Mouse (Mus musculus) lung, postnatal 25 days (tissue): ENCODE measurements around the gene Nipal3.

ENCODE experiments used
- DNase-seq: peaks from one replicate; pipeline ENCODE4 v3.0.0; 2022; ENCODE audit warnings: low spot score

The Nipal3 gene

DNA sequence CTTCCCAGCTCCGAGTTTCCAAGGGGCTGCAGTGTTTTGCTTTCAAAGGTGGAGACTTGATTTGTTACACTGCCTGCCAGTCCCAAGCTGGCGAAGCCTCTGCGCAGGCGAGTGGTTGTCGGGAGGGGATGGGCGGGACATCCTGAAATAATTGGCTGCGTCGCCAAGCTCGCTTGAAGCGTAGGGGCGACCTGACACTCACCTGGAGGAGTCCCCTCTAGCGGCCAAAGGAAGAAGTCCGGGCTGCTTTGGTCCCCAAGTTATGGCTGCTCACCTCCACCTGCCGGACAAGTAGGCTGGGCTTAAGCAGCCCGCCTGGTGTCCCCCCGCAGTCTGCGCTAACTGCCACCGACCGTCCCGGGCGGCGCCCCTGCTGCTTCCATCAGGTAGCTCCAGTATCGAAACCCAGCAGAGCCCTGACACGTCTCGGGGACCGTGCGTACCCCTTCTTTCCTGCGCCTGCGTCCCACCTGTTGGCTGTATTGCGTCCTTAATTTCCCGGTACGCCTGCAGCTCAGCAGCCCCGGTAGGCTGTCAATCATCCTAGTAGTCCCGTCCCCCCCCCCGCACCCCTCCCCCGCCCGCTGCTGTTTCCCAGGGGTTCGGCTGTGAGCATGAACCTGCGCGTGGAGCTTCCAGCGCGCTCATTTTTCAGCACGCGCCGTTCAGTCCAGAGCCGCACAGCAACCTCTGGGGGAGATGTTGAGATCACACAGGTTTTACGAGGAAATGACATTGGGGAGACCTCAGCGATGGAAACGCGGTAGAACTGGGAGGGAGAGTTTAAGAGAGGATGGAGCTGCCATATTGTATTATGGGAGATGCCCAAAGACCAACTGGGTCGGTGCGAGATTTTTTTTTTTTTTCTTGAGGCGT lies at the start of gene Nipal3, which contains the start of gene Stpg1:
TSS of gene Nipal3 (minus strand) at position 518 of the 876 bp plus-strand sequence.
TSS of gene Stpg1 (plus strand) at position 270 of the 876 bp plus-strand sequence.
- DNase-seq, result peak; percentile 96

DNA sequence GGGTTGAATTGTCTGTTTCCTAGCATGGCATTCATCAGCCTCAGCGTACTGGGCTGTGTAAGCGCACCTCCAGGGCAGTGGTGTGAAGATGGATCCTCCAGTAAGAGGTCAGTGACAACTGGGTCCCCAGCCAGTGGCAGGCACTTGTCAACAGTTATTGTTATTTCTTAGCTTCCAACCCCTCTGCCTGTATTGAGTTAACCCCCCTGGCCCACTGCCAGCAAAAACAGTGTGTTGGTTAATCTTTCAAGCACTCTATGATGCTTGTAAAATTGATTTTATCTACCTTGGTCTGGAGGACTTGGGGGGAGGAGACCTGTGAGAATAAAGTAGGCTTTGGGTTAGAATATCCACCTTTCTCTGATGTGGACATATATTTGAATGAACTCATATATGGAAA lies 49.4 kb upstream of the Nipal3 start:
- no peak for DNase-seq

DNA sequence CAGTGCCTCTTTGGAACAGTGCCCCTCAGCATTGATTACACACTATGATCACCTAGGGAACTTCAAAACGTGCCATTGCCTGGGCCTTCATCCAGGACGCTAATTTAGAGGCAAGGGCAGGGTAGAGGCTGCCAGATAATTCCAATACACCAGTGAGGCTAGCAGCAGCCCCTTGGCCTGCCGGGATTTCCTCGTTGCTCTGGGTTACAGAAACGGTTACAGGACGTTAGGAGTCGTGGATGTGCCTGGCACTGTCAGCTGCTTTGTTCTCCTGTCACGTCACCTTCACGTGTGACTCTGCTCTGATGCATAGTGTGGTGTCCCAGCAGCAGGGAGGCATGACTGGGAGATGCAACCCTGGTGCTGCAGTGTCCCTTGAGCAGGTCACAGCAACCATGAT lies 45.2 kb upstream of the Nipal3 start:
- DNase-seq, result no peak

DNA sequence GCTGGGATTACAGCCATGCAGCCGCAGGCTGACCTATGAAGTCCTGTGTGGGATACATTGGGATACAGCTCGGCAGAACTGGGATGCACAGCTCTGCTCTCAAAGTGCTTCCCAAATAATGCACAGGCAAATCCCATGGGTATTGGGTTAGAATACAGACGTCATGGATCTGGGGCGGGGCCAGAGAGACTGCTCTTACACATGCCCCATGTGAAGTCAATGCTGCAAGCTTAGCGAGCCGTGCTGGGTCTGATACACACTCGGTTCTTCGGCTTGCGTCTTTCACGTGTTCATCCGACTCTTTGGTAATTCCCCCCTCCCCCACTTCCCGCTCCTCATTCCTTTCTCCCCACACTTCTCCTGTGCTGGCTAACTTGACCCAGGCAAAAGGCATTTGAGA lies 44.2 kb upstream of the Nipal3 start:
- DNase-seq, result no peak

DNA sequence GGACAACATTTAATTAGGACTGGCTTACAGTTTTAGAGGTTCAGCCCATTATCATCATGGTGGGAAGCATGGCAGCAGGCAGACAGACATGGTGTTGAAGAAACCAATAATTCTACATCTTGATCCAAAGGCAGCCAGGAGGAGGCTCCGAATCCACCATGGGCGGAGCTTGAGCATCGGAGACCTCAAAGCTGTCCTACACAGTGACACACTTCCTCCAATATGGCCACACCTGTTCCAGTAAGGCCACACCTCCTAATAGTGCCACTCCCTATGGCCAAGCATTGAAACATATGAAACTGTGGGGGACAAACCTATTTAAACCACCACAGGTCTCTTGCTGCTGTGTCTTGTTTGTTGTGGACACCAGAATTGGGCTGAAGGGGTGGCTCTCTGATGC lies 40.2 kb upstream of the Nipal3 start:
- no peak for DNase-seq

DNA sequence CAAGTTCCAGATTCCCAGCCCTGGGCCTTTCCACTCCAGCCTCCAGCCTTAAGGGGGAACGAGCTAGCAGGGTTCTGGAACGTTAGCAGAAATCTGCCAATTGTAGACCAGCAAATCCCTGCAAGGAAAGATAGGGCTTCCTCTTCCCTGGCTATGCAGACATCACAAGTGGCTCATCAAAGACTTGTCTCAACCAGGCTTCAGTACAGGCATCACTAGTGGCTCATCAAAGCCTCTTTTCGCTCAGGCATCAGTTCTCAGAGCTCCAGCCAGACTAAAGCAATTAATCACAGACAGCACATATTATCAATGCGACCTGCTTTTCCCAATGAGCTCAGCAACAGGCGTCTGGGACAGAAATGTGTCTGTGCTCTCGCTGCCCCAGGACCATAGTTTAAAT lies 38.2 kb upstream of the Nipal3 start:
- no peak for DNase-seq

DNA sequence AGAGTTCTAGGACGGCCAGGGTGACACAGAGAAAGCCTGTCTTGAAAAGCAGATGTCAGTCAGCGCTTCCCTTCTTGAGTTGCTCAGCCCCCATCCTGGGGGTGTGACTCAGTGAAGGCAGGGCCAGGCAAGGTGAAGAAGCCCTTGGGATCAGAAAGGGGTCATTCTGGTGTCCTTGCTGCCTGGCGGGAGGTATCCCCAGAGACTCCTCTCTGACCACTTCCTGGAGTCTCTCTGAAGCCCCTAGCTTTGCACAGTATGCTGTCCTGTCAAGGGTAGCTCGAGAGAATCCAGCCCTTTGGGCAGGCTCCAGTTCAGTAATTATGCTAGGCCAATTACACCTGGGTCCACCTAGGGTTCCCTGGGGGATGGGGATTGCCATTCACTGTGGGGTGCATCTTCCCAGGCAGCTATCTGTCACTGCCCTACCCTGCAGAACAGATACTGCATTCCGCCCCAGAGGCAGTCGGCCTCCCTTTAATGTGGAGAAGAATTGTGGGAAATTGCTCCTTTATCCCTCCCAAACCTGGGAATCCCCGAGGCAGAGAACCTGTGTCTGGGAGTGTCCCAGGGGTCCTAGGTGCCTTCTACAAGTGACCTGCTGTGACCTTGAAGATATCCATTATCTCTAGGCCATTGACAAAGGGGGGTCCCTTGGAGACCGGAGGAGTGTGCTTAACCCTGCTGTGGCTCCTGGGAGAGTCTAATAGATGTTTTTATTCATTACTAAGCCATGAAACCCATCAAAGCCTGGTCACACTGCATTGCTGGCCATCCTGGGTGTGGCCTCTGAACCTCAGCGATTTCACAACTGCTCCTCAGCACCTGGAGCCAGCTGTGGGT lies 37.2 kb upstream of the Nipal3 start:
- no peak for DNase-seq

DNA sequence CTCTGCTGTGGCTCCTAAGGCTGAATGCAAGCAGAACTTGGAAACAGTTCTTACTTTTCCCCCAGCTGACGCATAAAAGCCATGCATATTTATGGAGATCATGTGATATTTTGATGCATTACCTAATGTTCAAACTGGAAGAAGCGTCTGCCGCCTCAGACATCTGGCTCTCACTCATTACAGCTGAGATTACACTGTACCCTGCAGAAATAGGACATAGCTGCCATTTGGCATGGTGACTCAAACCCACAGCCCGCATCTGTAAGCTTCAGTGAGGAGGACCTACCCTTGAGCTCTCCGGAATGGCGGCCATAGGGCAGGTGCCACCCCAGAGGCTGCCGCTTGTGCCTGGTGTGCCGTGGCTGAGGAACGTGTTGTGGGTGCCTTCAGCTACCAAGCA lies 36.4 kb upstream of the Nipal3 start:
- no peak for DNase-seq

DNA sequence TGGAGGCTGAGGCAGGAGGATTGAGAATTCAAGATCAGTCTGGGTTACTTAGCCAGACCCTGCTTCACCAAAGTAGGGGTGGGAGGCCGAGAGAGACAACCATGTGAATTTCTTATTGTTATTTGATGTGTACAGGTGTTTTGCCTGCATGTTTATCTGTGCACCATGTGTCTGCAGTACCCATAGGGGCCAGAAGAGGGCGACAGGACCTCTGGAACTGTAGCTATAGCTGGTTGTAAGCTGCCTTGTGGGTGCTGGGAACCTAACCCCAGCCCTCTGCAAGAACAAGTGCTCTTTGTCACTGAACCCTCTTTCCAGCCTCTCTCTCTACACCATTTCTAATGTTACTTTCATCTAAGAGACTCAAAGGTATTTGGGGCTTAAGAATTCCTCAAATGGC lies 35.4 kb upstream of the Nipal3 start:
- DNase-seq, result no peak

DNA sequence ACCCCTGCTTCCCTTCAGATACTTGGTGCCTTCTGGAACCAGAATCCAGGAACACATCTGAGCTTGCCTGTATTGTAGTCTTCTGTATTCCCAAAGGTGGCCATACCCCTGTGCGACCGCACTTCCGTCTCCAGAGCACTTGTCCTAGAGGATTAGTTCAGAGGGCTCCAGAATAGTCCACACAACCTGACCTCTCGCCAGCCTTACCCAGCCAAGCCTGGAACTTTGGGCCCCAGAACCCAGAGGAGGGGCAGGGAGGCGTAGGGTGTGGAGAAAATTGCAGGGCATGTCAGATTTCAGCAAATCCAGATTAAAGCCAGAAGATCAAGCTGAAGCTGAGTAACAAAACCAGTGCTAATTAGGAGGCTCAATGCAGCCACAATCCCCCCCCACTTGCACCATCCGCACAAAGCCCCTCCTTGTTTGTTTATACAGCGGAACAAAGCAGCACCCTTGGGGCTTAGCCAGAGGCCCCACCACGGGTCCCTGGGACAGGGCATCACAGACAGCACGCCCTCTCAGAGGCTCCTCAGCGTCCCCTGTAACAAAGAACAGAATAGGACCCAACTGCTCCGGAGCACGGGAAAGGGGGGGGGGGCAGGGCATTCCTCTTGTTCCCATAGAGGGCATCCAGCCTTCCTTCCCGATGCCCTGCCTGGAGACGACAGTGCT lies 31.3 kb upstream of the Nipal3 start:
- no peak for DNase-seq

DNA sequence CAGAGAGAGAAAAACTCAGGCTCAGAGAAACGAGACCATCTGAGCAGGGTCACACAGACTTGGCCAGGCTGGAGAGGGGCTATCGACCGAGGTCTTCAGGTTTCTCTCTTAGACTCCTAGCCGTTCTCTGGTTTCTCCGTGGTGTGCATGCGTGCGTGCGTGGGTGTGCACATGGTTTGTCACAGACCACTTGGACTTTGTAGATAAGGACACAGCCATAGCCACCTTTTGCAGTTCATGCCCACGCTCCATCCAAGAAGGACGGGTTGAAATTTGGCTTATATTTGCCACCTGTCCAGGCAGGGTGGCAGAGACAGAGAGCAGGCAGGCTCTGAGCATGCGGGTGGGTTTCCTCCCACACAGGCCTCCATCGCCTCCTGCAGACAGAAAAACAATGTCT lies 30.2 kb upstream of the Nipal3 start:
- DNase-seq, result no peak

DNA sequence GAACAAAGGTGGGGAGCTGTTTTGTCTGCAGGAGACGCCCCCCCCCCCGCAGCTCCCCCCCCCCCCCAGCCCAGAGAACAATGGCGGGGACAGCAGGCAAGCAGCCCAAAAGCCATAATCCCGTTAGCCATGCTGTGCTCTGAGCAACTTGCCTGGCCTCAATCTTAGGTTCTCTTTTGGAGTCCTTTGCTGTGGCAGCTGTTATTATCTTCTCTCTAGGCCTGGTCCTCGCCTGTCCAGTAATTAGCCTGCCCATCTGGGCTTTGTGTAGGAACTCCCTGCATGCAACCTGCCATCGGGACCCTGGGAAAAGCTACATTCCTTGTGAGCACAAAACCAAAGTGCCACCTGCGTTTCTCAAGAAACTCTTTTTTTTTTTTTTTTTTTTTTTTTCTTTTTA lies 29.1 kb upstream of the Nipal3 start:
- DNase-seq, result no peak

DNA sequence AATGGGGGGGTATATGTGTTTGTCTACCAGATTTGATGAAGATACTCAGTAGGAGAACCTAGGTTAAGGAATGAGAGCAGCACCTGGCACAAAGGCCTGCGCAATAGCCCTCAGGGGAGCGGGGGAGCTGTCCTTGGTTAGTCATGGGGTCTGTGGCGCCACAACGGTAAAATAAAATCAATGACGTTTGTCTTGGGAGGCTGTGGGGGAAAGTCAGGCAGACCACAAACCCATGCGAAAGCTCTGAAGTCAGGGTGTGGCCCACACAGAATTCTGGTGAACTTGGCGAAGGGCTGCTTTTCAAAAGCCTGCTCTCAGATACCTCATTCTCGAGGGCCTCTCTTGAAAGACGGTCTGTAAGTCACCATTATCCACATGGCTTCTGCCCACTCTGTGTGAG lies 25.6 kb upstream of the Nipal3 start:
- no peak for DNase-seq

DNA sequence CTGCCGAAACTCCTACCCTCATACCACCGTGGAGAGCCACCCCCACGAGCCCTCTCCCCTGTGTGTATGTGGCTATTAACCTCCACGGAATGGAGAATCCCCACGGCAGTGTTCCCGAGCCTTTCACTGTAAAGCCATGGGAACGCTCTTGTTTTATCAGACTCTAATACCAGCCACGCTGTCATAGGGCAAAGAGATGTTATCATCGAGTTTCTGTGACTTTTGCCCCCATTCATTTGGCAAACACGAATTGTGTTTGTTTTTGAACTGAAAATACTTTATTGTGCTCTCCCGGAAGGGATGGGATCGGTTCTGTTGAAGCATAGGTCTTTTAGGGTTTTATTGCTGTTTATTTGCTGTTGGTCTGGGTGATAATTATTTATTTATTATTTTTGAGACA lies 23.3 kb upstream of the Nipal3 start:
- no peak for DNase-seq

DNA sequence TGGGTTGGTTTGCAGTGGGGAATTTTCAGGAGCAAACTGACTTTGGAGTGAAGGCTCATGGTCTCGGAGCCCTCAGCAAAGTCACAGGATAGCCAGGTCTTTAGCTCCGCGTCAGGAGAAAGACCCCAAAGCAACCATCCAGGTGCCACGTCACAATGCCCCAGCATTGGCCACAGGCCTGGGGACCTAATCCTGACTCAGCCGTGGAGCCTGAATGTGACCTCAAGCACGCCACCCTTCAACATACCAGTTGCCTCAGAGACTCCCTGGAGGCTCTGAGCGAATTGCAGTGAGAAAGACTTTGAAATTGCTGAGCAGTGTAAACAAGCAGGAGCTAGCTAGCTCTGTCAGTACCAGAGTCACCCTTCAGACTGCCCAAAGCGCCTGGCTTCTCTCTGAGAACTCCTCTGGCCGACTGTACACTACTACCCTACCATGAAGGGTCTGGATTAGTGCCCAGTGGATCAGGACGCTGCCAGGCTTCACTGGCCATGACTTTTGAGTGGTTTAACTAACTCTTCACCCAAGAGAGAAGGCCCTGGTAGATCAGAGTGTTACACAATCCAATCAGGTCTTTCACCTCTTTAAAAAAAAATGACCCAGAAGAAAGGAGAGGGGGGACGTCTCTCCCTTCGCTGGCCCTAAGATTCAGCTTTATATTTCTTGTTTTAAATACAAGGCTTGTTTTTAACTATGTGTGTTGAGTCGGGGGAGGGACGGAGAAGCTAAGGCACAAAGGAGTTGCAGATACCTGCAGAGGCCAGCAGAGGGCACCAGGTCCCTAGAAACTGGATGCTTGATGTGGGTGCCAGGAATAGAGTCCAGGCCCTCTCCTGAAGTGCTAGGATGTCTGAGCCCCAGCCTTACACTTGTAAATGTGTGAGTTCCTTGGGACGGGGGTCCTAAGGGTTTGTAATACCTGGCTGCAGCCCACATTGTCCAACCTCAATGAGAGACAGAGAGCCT lies 21.8 kb upstream of the Nipal3 start:
- DNase-seq, result peak; percentile 72

DNA sequence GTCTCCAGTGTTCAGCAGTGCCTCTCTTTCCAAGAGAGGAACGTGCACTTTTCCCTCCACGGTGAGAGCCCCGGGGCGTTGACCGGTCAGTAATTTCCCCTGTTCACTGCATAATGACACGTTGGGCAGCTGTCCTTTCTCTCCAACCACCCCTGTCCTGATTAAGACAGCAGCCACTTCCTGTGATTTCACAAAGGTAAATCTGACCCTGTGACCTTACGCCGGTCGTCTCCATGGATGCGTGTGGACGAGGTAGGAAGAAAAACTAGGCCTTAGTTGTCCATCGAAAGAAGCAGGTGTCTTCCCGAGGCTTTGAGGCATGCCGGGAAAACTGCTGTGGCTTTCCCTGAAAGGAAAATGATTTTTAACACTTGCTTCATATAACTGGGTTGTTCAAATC lies 20.1 kb upstream of the Nipal3 start:
- no peak for DNase-seq

DNA sequence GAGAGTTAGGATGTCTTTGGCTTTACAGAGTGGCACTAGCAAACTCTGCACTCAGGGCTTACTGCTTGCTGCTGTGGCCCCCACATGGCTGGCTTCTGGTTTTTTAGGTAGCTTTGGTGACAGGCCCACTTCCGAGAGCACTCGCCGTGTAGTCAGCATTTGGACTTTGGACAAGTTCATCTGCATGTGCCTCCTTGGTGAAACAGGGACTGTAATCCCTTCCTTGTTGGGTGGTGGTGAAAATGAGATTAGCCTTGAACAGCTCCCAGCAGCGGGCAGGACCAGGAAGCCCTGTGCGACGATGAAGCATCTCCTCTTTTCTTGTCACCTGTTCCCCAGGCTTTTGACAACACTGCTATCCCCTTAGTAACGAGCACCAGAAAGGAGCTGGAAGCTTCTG lies 19.0 kb upstream of the Nipal3 start:
- no peak for DNase-seq

DNA sequence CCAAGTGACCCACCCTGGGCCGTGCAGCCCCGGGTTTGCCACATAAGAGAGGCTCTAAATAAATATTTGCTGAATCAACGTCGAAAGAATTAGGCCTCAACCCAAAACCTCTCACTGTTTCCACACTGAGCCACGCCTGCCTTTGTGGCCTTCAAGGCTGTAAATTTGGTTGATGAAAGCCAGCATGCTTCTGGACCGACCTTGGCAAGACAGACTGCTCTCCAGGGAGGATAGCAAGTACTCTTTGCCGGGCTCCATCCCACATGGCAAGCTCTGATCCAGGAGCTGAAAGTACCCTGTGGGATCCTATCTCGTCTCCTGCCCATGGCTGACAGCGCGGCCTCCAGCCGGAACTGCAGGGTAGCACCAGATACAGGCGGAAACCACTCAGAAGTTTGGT lies 14.7 kb upstream of the Nipal3 start:
- no peak for DNase-seq

DNA sequence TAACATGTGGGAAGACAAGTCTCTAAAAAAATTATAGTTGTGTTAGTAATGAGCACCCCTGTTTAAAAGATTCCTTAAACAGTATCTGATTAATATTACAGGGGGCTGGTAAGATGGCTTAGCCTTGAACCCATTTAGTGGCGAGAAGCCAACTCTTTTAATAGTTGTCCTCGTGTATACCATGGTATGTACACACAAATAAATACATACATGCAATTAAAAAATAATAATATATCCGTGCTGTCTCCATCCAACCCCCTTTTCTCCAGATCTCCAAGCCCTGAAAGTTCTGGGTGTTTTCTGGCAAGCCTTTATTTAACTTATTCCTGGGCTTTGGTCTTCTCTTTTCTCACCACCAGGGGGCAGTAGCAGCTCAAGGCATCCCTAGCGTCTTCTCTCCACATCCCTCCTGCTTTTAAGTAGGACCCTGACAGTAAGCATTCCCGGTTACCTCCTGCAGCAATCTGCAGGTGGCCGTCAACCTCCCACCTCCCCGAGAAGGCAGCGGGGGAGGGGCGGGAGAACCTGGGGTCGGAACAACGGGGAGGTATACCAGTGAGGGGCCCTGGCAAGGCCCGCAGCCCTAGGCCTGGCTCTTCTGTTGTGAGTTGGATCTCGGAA lies 13.7 kb upstream of the Nipal3 start:
- DNase-seq, result peak; percentile 68

DNA sequence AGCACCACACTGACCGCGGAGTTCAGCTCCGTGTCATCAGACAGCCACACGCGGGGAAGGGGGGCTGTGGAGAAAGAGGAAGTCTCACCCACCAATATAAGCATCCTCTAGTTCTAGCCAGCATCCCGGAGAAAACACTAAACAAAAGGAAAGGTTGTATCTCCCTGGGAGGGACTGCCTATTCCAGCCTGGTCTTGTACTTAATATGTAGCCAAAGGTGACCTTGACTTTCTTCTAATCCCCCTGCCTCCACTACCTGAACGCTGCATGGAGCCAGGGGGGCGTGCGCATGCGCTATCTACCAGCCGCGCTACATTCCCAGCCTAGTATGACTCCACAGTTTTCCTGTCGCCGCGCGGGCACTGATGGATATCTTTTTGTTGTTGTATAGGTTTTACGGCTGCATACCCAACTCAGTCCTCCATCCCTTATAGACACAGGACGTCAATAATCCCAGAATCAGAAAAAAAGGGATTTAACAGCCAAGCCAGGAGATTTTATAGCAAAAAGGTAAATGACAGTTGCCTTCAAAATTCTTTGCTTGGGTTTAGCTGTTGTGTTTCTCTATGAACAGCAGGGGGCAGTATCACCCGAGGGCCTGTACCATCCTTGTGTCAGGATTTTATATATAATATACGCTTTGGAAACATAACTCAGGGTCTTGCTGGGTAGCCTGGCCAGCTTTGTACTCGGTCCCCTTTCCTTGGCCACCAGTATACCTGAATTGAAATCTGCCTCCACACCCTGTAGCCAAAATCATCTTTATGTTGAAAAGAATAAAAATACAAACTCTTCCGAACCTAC lies 12.9 kb upstream of the Nipal3 start:
- peak; percentile 15 for DNase-seq
